Mouse (Mus musculus): ENCODE measurements around the gene Foxm1.
"Not testable (repeated sequence)": the region's sequence is repeated elsewhere in the genome, so short reads cannot be mapped to it uniquely, and the experiment has no call there.

The Foxm1 gene

DNA sequence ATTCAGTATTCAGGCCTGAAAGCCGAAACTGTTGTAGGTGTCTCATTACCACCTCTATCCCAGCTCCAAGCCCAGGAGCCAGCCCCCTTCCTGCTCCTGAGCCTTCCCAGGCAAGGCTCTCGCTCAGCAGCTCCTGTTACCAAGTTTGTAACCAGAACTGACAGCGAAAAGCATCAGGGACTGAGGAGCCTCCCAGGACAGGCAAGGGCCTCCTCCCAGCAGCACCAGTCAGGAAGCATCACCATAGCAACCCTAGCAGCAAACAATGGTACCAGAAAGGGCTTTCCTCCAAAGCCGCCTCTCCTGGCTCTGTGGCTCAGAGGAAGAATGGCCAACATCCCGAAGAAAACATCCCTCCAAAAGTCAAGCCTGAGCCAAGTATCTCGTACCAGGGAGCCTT lies 12.4 kb downstream of the Foxm1 start, which contains the start of the genes Tex52 and Gm44596:
Gene Tex52 (plus strand): TSS at position 265 of the 400 bp plus-strand sequence.
Gene Gm44596 (plus strand): TSS at position 312 of the 400 bp plus-strand sequence.
- no peak for DNase-seq (ENCODE audit: low read depth in 2 of 2, low spot score in 2 of 2)

DNA sequence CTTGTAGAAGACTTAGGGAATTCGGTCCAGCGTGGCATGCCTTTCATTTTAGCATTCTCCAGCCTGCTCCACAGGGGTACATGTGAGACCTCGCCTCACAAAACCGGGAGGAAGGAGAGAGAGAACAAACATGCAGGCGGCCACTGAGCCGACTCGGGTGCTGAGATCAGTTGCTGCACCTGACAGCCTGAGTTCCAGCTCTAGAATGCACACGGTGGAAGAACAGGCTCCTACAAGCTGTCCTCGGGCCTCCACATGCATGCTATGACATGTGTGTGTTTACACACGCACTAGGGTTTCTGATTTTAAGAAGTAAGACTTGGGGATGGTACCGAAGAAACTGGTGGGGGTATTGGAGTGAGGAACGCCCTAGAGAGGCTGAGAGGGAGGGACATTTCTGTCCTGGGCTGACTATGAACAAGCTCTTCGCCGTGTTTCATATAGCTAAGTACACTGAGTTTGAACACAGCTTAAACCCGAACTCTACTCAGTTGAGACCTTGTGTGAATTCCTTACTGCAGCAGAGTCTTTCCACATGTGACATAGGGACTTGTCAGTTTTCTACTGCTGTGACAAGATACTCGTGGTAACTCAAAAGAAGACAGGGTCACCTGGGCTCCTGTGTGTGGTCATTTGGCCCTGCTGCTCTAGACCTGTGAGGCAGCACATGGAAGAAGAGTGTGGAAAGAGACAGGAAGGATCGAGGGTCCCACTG lies 13.8 kb downstream of the Foxm1 start:
- no peak for DNase-seq (ENCODE audit: low read depth in 2 of 2, low spot score in 2 of 2)

GRCm38 (mm10) chr6:128379636-128380035 lies 16.9 kb downstream of the Foxm1 start:
- DNase-seq (ENCODE audit: low read depth in 2 of 2, low spot score in 2 of 2): no peak

- not testable (repeated sequence) for DNase-seq (ENCODE audit: low read depth in 2 of 2, low spot score in 2 of 2)
Observed at GRCm38 (mm10) chr6:128380594-128381167, 17.9 kb downstream of the Foxm1 start.

DNA sequence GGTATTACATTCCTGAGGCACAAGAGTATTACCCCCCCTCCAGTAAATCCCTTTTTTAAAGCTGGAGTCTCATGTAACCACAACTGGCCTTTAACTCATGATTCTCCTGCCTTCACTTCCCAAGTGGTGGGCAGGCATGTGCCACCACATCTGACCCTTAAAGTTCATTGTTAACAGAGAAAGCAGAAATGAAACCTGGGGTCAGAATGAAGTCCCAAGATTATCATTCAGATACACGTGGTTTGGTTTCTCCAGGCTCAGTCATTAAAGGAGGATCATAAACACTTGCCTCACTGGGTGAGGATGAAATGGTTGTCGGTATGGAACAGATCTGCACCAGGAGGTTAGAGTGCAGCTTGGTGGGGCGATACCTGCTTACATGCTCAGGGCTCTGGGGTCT lies 18.5 kb downstream of the Foxm1 start:
- no peak for DNase-seq (ENCODE audit: low read depth in 2 of 2, low spot score in 2 of 2)

DNA sequence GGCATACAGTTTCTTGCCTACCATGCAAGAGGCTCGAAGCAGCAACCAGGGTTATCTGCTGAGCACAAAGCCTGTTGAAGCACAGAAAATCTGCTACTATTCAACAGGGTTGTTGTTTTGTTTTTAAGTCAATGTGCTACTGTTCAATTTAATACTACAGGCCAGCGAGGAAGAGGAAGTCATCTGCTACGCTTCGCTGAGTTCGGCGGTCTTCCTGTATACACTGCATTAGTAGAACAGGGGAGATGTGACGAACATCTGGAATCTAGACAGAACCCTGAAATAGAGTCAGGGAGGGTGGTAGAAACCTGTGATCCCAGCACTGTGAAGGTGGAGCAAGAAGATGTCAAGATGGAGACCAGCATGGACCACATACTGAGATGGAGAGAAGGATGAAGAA lies 21.0 kb downstream of the Foxm1 start:
- DNase-seq (ENCODE audit: low read depth in 2 of 2, low spot score in 2 of 2): no peak

DNA sequence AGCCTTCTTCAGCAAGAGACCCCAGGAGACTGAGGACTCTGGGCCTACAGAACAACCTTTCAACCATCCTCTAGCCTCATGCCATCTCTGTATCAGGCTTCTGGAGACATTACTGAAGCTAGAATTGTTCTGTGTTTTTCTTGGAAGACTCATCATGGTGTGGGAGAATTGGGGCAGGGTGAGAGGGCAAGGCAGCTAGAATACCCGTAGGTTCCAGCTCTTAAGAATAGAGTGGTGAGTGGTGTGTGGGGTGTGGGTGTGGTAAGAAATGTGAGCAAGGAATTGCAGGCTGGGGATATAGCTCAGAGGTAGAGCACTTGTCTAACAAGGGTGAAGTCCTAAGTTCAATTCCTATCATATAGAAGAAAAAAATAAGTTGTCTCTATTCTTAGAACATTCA lies 22.3 kb downstream of the Foxm1 start:
- DNase-seq (ENCODE audit: low read depth in 2 of 2, low spot score in 2 of 2): no peak

DNA sequence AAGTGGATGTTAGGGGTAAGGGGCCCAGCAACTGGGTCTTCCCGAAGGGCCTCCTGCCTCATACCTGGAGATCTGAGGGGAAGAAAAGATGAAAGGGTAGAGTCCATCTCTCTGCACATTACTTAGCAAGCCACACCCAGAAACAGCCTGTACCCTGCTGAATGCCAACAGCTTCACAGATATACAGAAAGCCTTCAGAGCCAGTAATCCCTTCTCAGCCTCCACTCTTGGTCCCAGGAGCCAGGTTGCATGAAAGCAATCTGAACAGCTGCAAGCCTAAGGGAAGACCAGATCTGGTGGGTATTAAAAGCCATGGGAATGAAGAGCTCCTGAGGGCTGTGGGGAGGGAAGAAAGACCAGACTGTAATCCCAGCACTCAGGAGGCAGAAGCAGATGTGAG lies 26.4 kb downstream of the Foxm1 start:
- no peak for DNase-seq (ENCODE audit: low read depth in 2 of 2, low spot score in 2 of 2)

- no peak for DNase-seq (ENCODE audit: low read depth in 2 of 2, low spot score in 2 of 2)
Observed at GRCm38 (mm10) chr6:128390683-128391082, 27.9 kb downstream of the Foxm1 start.

- no peak for DNase-seq (ENCODE audit: low read depth in 2 of 2, low spot score in 2 of 2)
Observed at GRCm38 (mm10) chr6:128397574-128398261, 35.0 kb downstream of the Foxm1 start.

- DNase-seq (ENCODE audit: low read depth in 2 of 2, low spot score in 2 of 2): no peak
Observed at GRCm38 (mm10) chr6:128398996-128399395, 36.2 kb downstream of the Foxm1 start, which contains the start of gene Nrip2. Nrip2 (plus strand) TSS chr6:128399296.

DNA sequence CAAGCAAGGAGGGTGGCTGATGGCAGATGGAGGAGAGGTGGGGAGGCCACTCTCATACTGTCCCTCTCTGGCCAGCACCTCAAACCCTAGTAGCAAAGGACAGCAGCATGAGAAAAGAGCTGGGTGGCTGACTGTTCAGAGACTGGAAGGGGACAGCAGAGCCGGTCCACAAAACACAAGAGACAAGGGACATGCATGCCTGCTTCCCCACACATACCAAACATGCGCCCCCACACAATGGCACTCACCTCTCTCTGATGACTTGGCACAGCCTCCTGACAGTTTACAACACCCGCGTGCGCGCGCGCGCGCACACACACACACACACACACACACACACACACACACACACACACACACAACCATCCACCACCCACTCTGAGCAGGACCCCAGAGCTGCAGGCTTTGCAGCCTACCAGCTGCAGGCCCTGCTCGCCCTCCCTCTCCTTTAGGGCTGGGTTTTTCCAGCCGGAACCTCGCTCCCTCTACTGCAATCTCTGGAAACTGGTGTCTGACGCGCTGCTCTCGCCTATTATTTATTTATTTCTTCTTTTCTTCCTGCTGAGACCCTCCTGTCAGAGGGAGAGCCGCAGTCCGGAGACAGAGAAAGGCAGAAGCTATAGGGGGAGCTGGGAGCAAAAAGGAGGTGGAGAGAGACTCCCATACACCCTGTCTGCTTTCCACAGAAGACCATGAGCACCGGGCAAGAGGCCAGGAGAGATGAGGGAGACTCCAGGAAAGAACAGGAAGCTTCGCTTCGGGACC lies 36.8 kb downstream of the Foxm1 start:
- no peak for DNase-seq (ENCODE audit: low read depth in 2 of 2, low spot score in 2 of 2)

DNA sequence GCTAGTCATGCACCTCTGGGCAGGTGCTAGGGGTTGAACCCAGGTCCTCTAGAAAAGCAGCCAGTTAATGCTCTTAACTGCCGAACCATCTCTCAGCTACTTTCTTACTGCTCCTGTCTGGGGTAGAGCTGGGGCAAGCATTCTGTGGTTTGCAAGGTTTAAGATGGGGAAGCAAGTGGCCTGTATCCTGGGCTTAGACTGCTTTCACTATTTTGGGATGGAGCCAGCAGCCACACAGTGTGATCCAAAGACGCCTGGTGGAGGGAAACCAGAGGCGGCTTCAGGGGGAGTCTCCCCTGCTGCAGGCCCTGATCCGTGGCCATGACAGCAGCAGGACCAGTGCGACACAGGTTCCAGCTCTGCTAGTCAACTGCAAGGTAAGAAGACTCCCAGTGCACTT lies 41.9 kb downstream of the Foxm1 start:
- no peak for DNase-seq (ENCODE audit: low read depth in 2 of 2, low spot score in 2 of 2)

GRCm38 (mm10) chr6:128408544-128409125 lies 45.9 kb downstream of the Foxm1 start:
- DNase-seq (ENCODE audit: low read depth in 2 of 2, low spot score in 2 of 2): no peak

DNA sequence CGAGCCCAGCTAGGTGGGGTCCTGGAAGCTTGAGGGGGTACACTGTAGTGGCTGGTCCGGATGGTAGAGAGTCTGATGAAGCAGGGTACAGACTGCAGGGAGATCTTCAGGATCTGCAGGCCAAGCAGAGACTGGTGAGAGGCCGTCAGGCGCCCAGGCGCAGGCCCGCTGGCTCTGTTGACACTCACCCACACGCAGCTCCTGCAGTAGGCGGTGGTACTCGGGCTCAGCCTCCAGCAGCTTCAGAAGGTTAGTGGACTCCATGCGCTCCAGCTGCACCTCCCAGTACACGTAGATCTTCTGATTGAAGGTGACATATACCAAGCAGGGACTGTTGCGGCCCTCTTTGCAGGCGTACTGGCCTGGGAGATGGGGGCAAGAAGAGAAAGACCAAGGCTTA lies 47.5 kb downstream of the Foxm1 start:
- no peak for DNase-seq (ENCODE audit: low read depth in 2 of 2, low spot score in 2 of 2)

DNA sequence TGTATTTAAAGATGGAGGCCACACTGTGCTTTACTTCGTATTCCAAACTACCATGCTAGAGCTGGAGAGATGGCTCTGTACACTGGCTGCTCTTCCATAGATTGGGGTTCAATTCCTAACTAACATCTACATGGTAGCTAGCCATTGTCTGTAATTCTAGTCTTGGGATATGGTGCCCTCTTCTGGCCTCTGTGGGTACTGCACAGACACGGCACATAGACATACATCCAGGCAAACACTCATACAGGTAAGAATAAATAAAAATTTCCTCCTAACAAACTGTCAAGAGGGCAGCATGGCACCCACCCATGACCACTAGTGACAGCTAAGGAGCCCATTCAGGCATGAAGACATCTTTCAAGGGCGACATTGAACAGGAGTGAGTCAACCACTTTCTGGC lies 48.3 kb downstream of the Foxm1 start:
- peak; percentile 71 to 74 for DNase-seq (ENCODE audit: low read depth in 2 of 2, low spot score in 2 of 2)

GRCm38 (mm10) chr6:128416169-128416568 lies 53.4 kb downstream of the Foxm1 start:
- no peak for DNase-seq (ENCODE audit: low read depth in 2 of 2, low spot score in 2 of 2)

- DNase-seq (ENCODE audit: low read depth in 2 of 2, low spot score in 2 of 2): no peak
Observed at GRCm38 (mm10) chr6:128418076-128418475, 55.3 kb downstream of the Foxm1 start.

- DNase-seq (ENCODE audit: low read depth in 2 of 2, low spot score in 2 of 2): no peak
Observed at GRCm38 (mm10) chr6:128421036-128421435, 58.3 kb downstream of the Foxm1 start.

DNA sequence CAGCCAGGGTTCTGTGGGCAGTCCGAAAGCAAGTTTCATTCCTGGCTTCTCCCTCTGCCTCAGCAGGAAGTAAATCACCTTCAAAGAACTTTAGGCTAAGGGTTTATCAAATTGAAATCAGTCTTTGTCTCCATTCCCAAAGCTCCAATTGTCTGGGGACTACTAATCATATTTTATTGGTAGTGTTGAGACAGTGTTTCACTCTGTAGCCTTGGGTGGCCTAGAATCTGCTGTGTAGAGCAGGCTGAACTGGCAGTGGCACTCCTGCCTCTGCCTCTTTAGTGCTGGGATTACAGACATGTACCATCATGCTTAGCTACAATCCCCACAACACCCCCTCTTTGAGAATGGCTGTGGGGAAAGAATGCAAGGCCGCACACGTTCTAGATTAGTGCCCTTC lies 58.7 kb downstream of the Foxm1 start:
- no peak for DNase-seq (ENCODE audit: low read depth in 2 of 2, low spot score in 2 of 2)

Measured in CD8-positive naive resting alpha-beta T cell, adult 2 months (primary cell).